Mouse (Mus musculus): ENCODE measurements around the gene 9430015G10Rik.

DNA sequence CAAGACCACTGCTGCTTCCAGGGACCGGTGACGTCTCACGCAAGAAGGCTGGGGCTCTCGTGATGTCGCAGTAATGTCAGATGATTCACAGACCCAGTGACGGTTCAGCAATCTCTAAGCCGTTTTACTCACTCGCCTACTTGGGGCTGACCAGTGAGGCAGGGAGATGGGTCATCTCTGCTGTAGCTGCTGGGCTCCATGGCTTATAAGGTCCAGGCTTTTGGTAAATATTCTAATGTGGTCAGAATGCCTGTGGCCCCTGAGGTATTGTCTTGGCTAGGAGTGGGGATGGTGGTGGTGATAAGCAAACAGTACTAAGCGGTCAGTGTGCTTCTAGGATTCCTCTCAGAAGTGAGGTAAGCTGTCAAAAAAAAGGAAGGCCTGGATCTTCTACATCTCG is 21.2 kb downstream of the 9430015G10Rik start:
- no peak for TF ChIP-seq EP300 (IDR thresholded peaks at IDR 0.05; ENCODE audit: low read depth)
- no peak for TF ChIP-seq CTCF (IDR thresholded peaks at IDR 0.05; ENCODE audit: low read depth)
